Mouse (Mus musculus) forebrain, embryonic 11.5 days (tissue): Measurements from ENCODE around the gene Ankrd27. TPM values are rescaled to one million over a fixed set of nuclear protein-coding genes. Genes with fewer than 3 reads are reported as not detected.
"Not testable (repeated sequence)": the region's sequence is repeated elsewhere in the genome, so short reads cannot be mapped to it uniquely, and the experiment has no call there.

ENCODE experiments used
- ATAC-seq: fragments of 200-750 bp; cut with Nextera tagmentation; replicated peaks from 2 replicates; pipeline ENCODE4 v1.8.0; 2017; ENCODE audit warnings: moderate TSS enrichment; ENCODE audit not compliant: low FRiP score
- DNase-seq: peaks from one replicate; pipeline ENCODE4 v3.0.0-alpha.2; 2017; ENCODE audit warnings: low spot score
- H3K27ac ChIP-seq: fragments of 300-500 bp; sonication (generic); 2 replicates; pipeline ENCODE4 v1.5.1; 2014; ENCODE audit warnings: low read depth, low read length
- H3K27me3 ChIP-seq: fragments of 300-500 bp; sonication (generic); 2 replicates; pipeline ENCODE4 v1.6.1; 2014; ENCODE audit warnings: mild to moderate bottlenecking, low read length, mixed read lengths; ENCODE audit not compliant: control insufficient read depth, insufficient read depth
- H3K36me3 ChIP-seq: fragments of 300-500 bp; sonication (generic); 2 replicates; pipeline ENCODE4 v1.6.1; 2014; ENCODE audit warnings: mild to moderate bottlenecking, low read length, moderate library complexity, mixed read lengths; ENCODE audit not compliant: control insufficient read depth, insufficient read depth
- H3K4me1 ChIP-seq: fragments of 300-500 bp; sonication (generic); replicated peaks from 2 replicates; pipeline ENCODE4 v1.6.1; 2014; ENCODE audit warnings: low read length, mixed read lengths; ENCODE audit not compliant: control insufficient read depth, insufficient read depth
- H3K4me2 ChIP-seq: fragments of 300-500 bp; sonication (generic); 2 replicates; pipeline ENCODE4 v1.6.1; 2014; ENCODE audit warnings: low read depth, mild to moderate bottlenecking, low read length, moderate library complexity, mixed read lengths; ENCODE audit not compliant: severe bottlenecking
- H3K4me3 ChIP-seq: fragments of 300-500 bp; sonication (generic); 2 replicates; pipeline ENCODE4 v1.5.1; 2014; ENCODE audit warnings: low read depth, low read length
- H3K9ac ChIP-seq: fragments of 300-500 bp; sonication (generic); 2 replicates; pipeline ENCODE4 v1.6.1; 2014; ENCODE audit warnings: low read length
- H3K9me3 ChIP-seq: fragments of 300-500 bp; sonication (generic); 2 replicates; pipeline ENCODE4 v1.6.1; 2016; ENCODE audit warnings: low read length, mixed read lengths; ENCODE audit not compliant: control insufficient read depth
- WGBS: fragments of 180-500 bp; shearing (Covaris S2); extraction: QIAGEN DNeasy Blood & Tissue Kit; methylation state at CpG from one replicate; pipeline ENCODE4 v1.1.7; 2014; 5-methylcytosine and 5-hydroxymethylcytosine counted together
- polyA plus RNA-seq: library from polyadenylated mRNA; unstranded; fragments of >200 nt; fragmentation: Nextera tagmentation; extraction: Ambion mirVana; gene quantifications from 2 replicates; pipeline ENCODE4 v1.2.1, GENCODE M21; 2014

Gene Ankrd27
- polyA plus RNA-seq, 1 experiment from 2014 or later, result 30.5 TPM

- Histone ChIP-seq H3K27ac (no peak overlapping the region), H3K36me3 (no peaks in the 10 kb centered on the region), H3K4me1 (0 out of 2 replicates have a peak, but pooled peaks cover 2% of the 10 kb centered on the region), H3K9me3 (no peaks in the 10 kb centered on the region), H3K4me2 (no peak overlapping the region), H3K27me3 (no peaks in the 10 kb centered on the region), H3K4me3 (no peak overlapping the region), H3K9ac (no peak overlapping the region)
- 92% methylated on average over 5 of the region's 5 CpGs for WGBS
- ATAC-seq, result no peak
- no peak for DNase-seq
Measured at GRCm38 (mm10) chr7:35556905-35557304, 29.1 kb upstream of the Ankrd27 start.

DNA sequence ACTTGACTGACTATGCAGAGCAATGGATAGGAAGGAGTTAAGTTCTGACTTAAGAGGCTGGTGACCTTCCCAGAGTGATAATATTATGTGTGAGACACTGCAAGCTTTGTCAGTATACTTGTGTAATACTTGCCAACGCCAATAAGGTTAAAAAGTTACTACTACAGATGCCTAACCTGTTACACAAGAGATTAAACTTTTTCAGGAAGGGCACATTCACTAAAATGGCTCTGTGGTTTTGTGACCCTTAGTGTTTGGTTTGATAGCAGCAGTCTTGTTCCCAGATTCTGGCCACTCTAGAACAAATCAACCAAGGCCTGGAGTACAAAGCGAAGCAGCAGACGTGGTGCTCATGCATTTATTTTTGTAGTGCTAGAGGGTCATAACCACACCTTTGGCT is 28.5 kb upstream of the Ankrd27 start:
- Histone ChIP-seq H3K9ac (no peak overlapping the region), H3K4me3 (no peak overlapping the region), H3K4me1 (0 out of 2 replicates have a peak, but pooled peaks cover 2% of the 10 kb centered on the region), H3K4me2 (no peak overlapping the region), H3K36me3 (no peaks in the 10 kb centered on the region), H3K27ac (no peak overlapping the region), H3K9me3 (no peaks in the 10 kb centered on the region), H3K27me3 (no peaks in the 10 kb centered on the region)
- ATAC-seq, result no peak
- DNase-seq, result no peak
- 92% methylated on average over 3 of the region's 3 CpGs for WGBS

DNA sequence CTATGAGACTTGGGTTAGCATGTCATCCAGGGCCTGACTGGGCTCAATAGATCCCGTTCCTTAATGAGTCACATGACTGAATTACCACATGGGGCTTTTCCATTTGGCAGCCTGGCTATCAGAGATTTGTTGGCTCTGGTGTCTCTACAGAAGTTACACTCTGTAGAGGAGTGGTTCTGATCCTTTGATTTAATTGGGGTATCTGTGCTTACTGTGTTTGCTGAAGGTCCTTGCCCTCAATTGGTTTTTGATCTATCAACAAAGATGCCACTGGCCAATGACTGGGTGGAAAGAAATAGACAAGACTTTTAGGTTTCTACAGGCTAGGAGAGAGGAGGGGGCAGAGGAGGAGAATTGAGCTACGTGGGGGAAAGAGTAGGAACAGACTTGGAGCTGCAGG is 27.4 kb upstream of the Ankrd27 start:
- H3K36me3 ChIP-seq, result no peaks in the 10 kb centered on the region
- no peak for DNase-seq
- 0 out of 2 replicates have a peak, but pooled peaks cover 2% of the 10 kb centered on the region for H3K4me1 ChIP-seq
- no peak for ATAC-seq
- H3K9me3 ChIP-seq, result no peaks in the 10 kb centered on the region
- no peaks in the 10 kb centered on the region for H3K27me3 ChIP-seq
- H3K4me3 ChIP-seq, result no peak overlapping the region
- H3K4me2 ChIP-seq, result no peak overlapping the region
- no peak overlapping the region for H3K9ac ChIP-seq
- no peak overlapping the region for H3K27ac ChIP-seq
- WGBS, result 64% methylated on average over 2 of the region's 2 CpGs

DNA sequence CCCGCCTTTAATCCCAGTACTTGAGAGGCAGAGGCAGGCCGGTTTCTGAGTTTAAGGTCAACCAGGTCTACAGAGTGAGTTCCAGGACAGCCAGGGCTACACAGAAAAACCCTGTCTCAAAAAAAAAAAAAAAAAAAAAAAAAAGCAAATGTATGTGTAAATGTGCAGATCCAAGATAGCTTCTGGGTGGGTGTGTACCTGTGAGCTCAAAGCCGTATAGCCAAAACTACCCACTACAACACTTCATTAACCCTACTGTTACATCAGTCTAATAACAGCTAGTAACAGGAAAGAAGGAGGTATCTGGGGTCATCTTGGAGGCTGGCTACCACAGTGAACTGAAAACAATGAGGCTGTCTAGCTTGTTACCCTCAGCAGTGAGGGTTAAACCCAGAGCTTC is 26.2 kb upstream of the Ankrd27 start:
- no peaks in the 10 kb centered on the region for H3K27me3 ChIP-seq
- 0 out of 2 replicates have a peak, but pooled peaks cover 2% of the 10 kb centered on the region for H3K4me1 ChIP-seq
- no peaks in the 10 kb centered on the region for H3K9me3 ChIP-seq
- no peak overlapping the region for H3K9ac ChIP-seq
- ATAC-seq (no peak), DNase-seq (no peak)
- WGBS, result 83% methylated on average over 3 of the region's 3 CpGs
- H3K36me3 ChIP-seq, result no peaks in the 10 kb centered on the region
- H3K4me3 ChIP-seq, result no peak overlapping the region
- no peak overlapping the region for H3K27ac ChIP-seq
- H3K4me2 ChIP-seq, result no peak overlapping the region

GRCm38 (mm10) chr7:35563071-35563470 is 23.0 kb upstream of the Ankrd27 start:
- H3K9me3 ChIP-seq, result no peaks in the 10 kb centered on the region
- no peaks in the 10 kb centered on the region for H3K27me3 ChIP-seq
- H3K4me3 ChIP-seq, result no peak overlapping the region
- H3K4me2 ChIP-seq, result no peak overlapping the region
- H3K4me1 ChIP-seq, result no peaks in the 10 kb centered on the region
- DNase-seq, result no peak
- no peak overlapping the region for H3K27ac ChIP-seq
- 74% methylated on average over 11 of the region's 11 CpGs for whole genome bisulfite sequencing
- no peaks in the 10 kb centered on the region for H3K36me3 ChIP-seq
- H3K9ac ChIP-seq, result no peak overlapping the region
- no peak for ATAC-seq

GRCm38 (mm10) chr7:35564067-35564865 is 21.8 kb upstream of the Ankrd27 start:
- Histone ChIP-seq H3K4me3 (no peak overlapping the region), H3K36me3 (no peaks in the 10 kb centered on the region), H3K9me3 (no peaks in the 10 kb centered on the region), H3K4me1 (no peaks in the 10 kb centered on the region), H3K27me3 (no peaks in the 10 kb centered on the region), H3K9ac (no peak overlapping the region), H3K27ac (no peak overlapping the region), H3K4me2 (no peak overlapping the region)
- WGBS, result 96% methylated on average over 2 of the region's 2 CpGs
- DNase-seq (no peak), ATAC-seq (no peak)

- 86% methylated on average over 10 of the region's 10 CpGs for WGBS
- not testable (repeated sequence) for H3K27me3 ChIP-seq, H3K27ac ChIP-seq, H3K9ac ChIP-seq, ATAC-seq, H3K36me3 ChIP-seq, H3K4me3 ChIP-seq, H3K4me1 ChIP-seq, H3K4me2 ChIP-seq, DNase-seq, H3K9me3 ChIP-seq
Measured at GRCm38 (mm10) chr7:35564872-35565271, 21.2 kb upstream of the Ankrd27 start.

DNA sequence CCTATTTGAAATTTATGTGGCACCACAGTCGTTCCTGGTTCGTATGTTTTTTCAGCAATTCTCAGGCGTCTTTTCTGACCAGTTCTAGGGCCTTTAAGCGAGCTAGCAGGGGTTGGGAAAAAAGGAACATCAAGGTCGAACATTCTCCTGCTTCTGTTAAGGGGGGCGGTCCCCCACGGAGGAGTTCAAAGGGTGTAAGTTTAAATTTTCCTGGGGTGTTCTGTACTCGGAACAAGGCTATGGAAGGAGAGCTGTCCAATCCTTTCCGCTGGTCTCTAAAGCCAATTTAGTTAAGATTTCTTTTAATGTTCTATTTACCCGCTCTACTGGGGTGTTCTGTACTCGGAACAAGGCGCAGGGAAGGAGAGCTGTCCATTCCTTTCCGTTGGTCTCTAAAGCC is 20.1 kb upstream of the Ankrd27 start:
- not testable (repeated sequence) for H3K9me3 ChIP-seq, H3K9ac ChIP-seq, H3K4me3 ChIP-seq, H3K27ac ChIP-seq, H3K4me2 ChIP-seq, H3K27me3 ChIP-seq, H3K4me1 ChIP-seq, ATAC-seq, DNase-seq, H3K36me3 ChIP-seq
- WGBS, result 88% methylated on average over 13 of the region's 13 CpGs

GRCm38 (mm10) chr7:35569724-35570123 is 16.3 kb upstream of the Ankrd27 start:
- not testable (repeated sequence) for H3K4me1 ChIP-seq, H3K27ac ChIP-seq, ATAC-seq, H3K27me3 ChIP-seq, DNase-seq, H3K9ac ChIP-seq, H3K4me3 ChIP-seq, H3K9me3 ChIP-seq, H3K36me3 ChIP-seq, H3K4me2 ChIP-seq
- WGBS, result 87% methylated on average over 4 of the region's 4 CpGs
